Mouse (Mus musculus) CH12.LX (cell line): ENCODE measurements around the gene Katna1. TPM values are rescaled to one million over a fixed set of nuclear protein-coding genes. Genes with fewer than 3 reads are reported as not detected.
A peak's percentile ranks its signal among the peaks of the same experiment; 100 is the strongest.

Experiments
- DNase-seq: peaks from one replicate; pipeline ENCODE4 v3.0.0-alpha.2; 2013; ENCODE audit errors: extremely low read depth
- H3K27ac ChIP-seq: 2 replicates; pipeline ENCODE4 v1.5.1; 2012; ENCODE audit warnings: low read depth, mild to moderate bottlenecking, control low read depth, moderate library complexity; ENCODE audit not compliant: insufficient read depth
- H3K27me3 ChIP-seq: replicated peaks from 2 replicates; pipeline ENCODE3; 2012; ENCODE audit warnings: inconsistent platforms
- H3K36me3 ChIP-seq, 2 experiments: replicated peaks in 1 of 2; 2 replicates each; pipeline versions ENCODE3 to v1.6.1; 2012; ENCODE audit warnings: inconsistent platforms in 1 of 2, low read length in 1 of 2, mild to moderate bottlenecking in 1 of 2, mixed read lengths in 1 of 2, moderate library complexity in 1 of 2; ENCODE audit not compliant: control insufficient read depth in 1 of 2, insufficient read depth in 1 of 2
- H3K4me1 ChIP-seq, 2 experiments: 2 replicates each; pipeline ENCODE4 v1.6.1; 2012; ENCODE audit warnings: inconsistent platforms in 1 of 2, moderate library complexity in 1 of 2; ENCODE audit not compliant: insufficient read depth in 2 of 2, control insufficient read depth in 1 of 2
- H3K4me2 ChIP-seq: 2 replicates; pipeline ENCODE4 v1.6.1; 2012; ENCODE audit warnings: low read depth, mild to moderate bottlenecking, control low read depth; ENCODE audit not compliant: poor library complexity, insufficient read depth, severe bottlenecking
- H3K4me3 ChIP-seq, 3 experiments: fragments of 150-350 bp in 1 of 3; sonication (generic) in 1 of 3; replicated peaks in 1 of 3; 2 replicates each; pipeline versions ENCODE3 to v1.5.1; 2011 to 2012; ENCODE audit warnings: low read depth in 2 of 3, low read length in 2 of 3, mild to moderate bottlenecking in 2 of 3, moderate library complexity in 2 of 3, control low read depth in 1 of 3, improper control_type of control experiment in 1 of 3, inconsistent platforms in 1 of 3, mixed read lengths in 1 of 3; ENCODE audit not compliant: poor library complexity in 1 of 3
- H3K79me2 ChIP-seq: replicated peaks from 2 replicates; pipeline ENCODE4 v1.6.1; 2012; ENCODE audit warnings: mild to moderate bottlenecking, moderate library complexity; ENCODE audit not compliant: control insufficient read depth, poor library complexity, insufficient read depth, severe bottlenecking; ENCODE audit errors: extremely low read depth
- H3K9ac ChIP-seq: 2 replicates; pipeline ENCODE4 v1.6.1; 2012; ENCODE audit warnings: low read depth, mild to moderate bottlenecking, control low read depth, moderate library complexity; ENCODE audit not compliant: insufficient read depth
- H3K9me3 ChIP-seq: replicated peaks from 2 replicates; pipeline ENCODE3; 2012; ENCODE audit warnings: low read length, inconsistent platforms, mixed read lengths
- BHLHE40 ChIP-seq: IDR thresholded peaks from 2 replicates; pipeline ENCODE4 v1.6.1; 2011; ENCODE audit warnings: mild to moderate bottlenecking, low read depth, low read length, improper control_type of control experiment
- CHD1 ChIP-seq: IDR thresholded peaks from 2 replicates; pipeline ENCODE4 v1.6.1; 2012; ENCODE audit warnings: low read depth, low read length, improper control_type of control experiment, inconsistent platforms
- CHD2 ChIP-seq: IDR thresholded peaks from 2 replicates; pipeline ENCODE4 v1.6.1; 2011; ENCODE audit warnings: low read length, improper control_type of control experiment
- CTCF ChIP-seq, 2 experiments: IDR thresholded peaks in 1 of 2; conservative IDR thresholded peaks in 1 of 2; 2 replicates each; pipeline ENCODE4 v1.5.1; 2011 to 2012; ENCODE audit warnings: low read depth in 2 of 2, low read length in 2 of 2, improper control_type of control experiment in 1 of 2, inconsistent platforms in 1 of 2, mild to moderate bottlenecking in 1 of 2, moderate library complexity in 1 of 2
- E2F4 ChIP-seq: IDR thresholded peaks from 2 replicates; pipeline ENCODE4 v1.6.1; 2011; ENCODE audit warnings: low read depth, low read length, improper control_type of control experiment; ENCODE audit not compliant: insufficient replicate concordance
- ELF1 ChIP-seq: IDR thresholded peaks from 2 replicates; pipeline ENCODE4 v1.6.1; 2014; ENCODE audit warnings: low read depth, mild to moderate bottlenecking, inconsistent platforms, low read length, improper control_type of control experiment
- EP300 ChIP-seq: IDR thresholded peaks from 2 replicates; pipeline ENCODE4 v1.6.1; 2011; ENCODE audit warnings: low read length, improper control_type of control experiment
- ETS1 ChIP-seq: conservative IDR thresholded peaks from 2 replicates; pipeline ENCODE4 v1.6.1; 2012; ENCODE audit warnings: low read depth, mild to moderate bottlenecking, inconsistent platforms, low read length, improper control_type of control experiment, moderate library complexity
- GABPA ChIP-seq: IDR thresholded peaks from 2 replicates; pipeline ENCODE4 v1.6.1; 2012; ENCODE audit warnings: low read depth, low read length, improper control_type of control experiment, inconsistent platforms; ENCODE audit not compliant: insufficient replicate concordance
- HCFC1 ChIP-seq: IDR thresholded peaks from 2 replicates; pipeline ENCODE4 v1.6.1; 2012; ENCODE audit warnings: low read depth, mild to moderate bottlenecking, inconsistent platforms, low read length, improper control_type of control experiment
- IRF4 ChIP-seq: IDR thresholded peaks from 2 replicates; pipeline ENCODE4 v1.6.1; 2014; ENCODE audit warnings: low read depth, mild to moderate bottlenecking, inconsistent platforms, low read length, improper control_type of control experiment
- JUN ChIP-seq: IDR thresholded peaks from 2 replicates; pipeline ENCODE4 v1.6.1; 2011; ENCODE audit warnings: low read depth, mild to moderate bottlenecking, low read length, improper control_type of control experiment, moderate library complexity; ENCODE audit not compliant: insufficient read depth
- JUND ChIP-seq: conservative IDR thresholded peaks from 2 replicates; pipeline ENCODE4 v1.6.1; 2011; ENCODE audit warnings: low read depth, low read length, improper control_type of control experiment
- KAT2A ChIP-seq: IDR thresholded peaks from 2 replicates; pipeline ENCODE4 v1.6.1; 2012; ENCODE audit warnings: low read length, improper control_type of control experiment, inconsistent platforms; ENCODE audit not compliant: insufficient replicate concordance
- MAFK ChIP-seq: IDR thresholded peaks from 2 replicates; pipeline ENCODE4 v1.6.1; 2011; ENCODE audit warnings: low read length, improper control_type of control experiment; ENCODE audit not compliant: insufficient replicate concordance
- MAX ChIP-seq: IDR thresholded peaks from 2 replicates; pipeline ENCODE4 v1.6.1; 2011; ENCODE audit warnings: low read length, improper control_type of control experiment
- MAZ ChIP-seq: IDR thresholded peaks from 2 replicates; pipeline ENCODE4 v1.6.1; 2012; ENCODE audit warnings: low read depth, mild to moderate bottlenecking, inconsistent platforms, low read length, improper control_type of control experiment, moderate library complexity
- MEF2A ChIP-seq: IDR thresholded peaks from 2 replicates; pipeline ENCODE4 v1.6.1; 2014; ENCODE audit warnings: low read depth, mild to moderate bottlenecking, inconsistent platforms, low read length, improper control_type of control experiment, borderline replicate concordance
- MXI1 ChIP-seq: IDR thresholded peaks from 2 replicates; pipeline ENCODE4 v1.6.1; 2011; ENCODE audit warnings: mild to moderate bottlenecking, low read depth, low read length, improper control_type of control experiment
- MYC ChIP-seq: IDR thresholded peaks from 2 replicates; pipeline ENCODE4 v1.6.1; 2011; ENCODE audit warnings: low read depth, mild to moderate bottlenecking, improper control_type of control experiment, low read length
- NELFE ChIP-seq: IDR thresholded peaks from 2 replicates; pipeline ENCODE4 v1.6.1; 2011; ENCODE audit warnings: low read depth, low read length, improper control_type of control experiment
- NRF1 ChIP-seq: IDR thresholded peaks from 2 replicates; pipeline ENCODE4 v1.6.1; 2014; ENCODE audit warnings: low read depth, mild to moderate bottlenecking, inconsistent platforms, low read length, improper control_type of control experiment, moderate library complexity
- PAX5 ChIP-seq: IDR thresholded peaks from 2 replicates; pipeline ENCODE4 v1.6.1; 2012; ENCODE audit warnings: low read length, inconsistent platforms, mixed read lengths
- POLR2A ChIP-seq: IDR thresholded peaks from 2 replicates; pipeline ENCODE4 v1.6.1; 2011; ENCODE audit warnings: low read depth, mild to moderate bottlenecking, improper control_type of control experiment, low read length
- POLR2AphosphoS2 ChIP-seq: IDR thresholded peaks from 2 replicates; pipeline ENCODE4 v1.6.1; 2011; ENCODE audit warnings: low read depth, low read length, improper control_type of control experiment
- RAD21 ChIP-seq: IDR thresholded peaks from 2 replicates; pipeline ENCODE4 v1.6.1; 2011; ENCODE audit warnings: low read depth, mild to moderate bottlenecking, low read length, improper control_type of control experiment, moderate library complexity
- RCOR1 ChIP-seq: conservative IDR thresholded peaks from 2 replicates; pipeline ENCODE4 v1.6.1; 2012; ENCODE audit warnings: low read depth, mild to moderate bottlenecking, inconsistent platforms, low read length, improper control_type of control experiment
- SIN3A ChIP-seq: IDR thresholded peaks from 2 replicates; pipeline ENCODE4 v1.6.1; 2012; ENCODE audit warnings: low read length, improper control_type of control experiment, inconsistent platforms
- SMC3 ChIP-seq: IDR thresholded peaks from 2 replicates; pipeline ENCODE4 v1.6.1; 2011; ENCODE audit warnings: low read depth, low read length, improper control_type of control experiment
- TBP ChIP-seq: conservative IDR thresholded peaks from 2 replicates; pipeline ENCODE4 v1.6.1; 2011; ENCODE audit warnings: low read depth, low read length, improper control_type of control experiment
- TCF12 ChIP-seq: IDR thresholded peaks from 2 replicates; pipeline ENCODE4 v1.6.1; 2014; ENCODE audit warnings: low read depth, mild to moderate bottlenecking, inconsistent platforms, low read length, improper control_type of control experiment
- UBTF ChIP-seq: IDR thresholded peaks from 2 replicates; pipeline ENCODE4 v1.6.1; 2012; ENCODE audit warnings: low read depth, mild to moderate bottlenecking, inconsistent platforms, low read length, improper control_type of control experiment, moderate library complexity
- USF1 ChIP-seq: IDR thresholded peaks from 2 replicates; pipeline ENCODE4 v1.6.1; 2014; ENCODE audit warnings: low read depth, mild to moderate bottlenecking, inconsistent platforms, low read length, improper control_type of control experiment
- USF2 ChIP-seq: conservative IDR thresholded peaks from 2 replicates; pipeline ENCODE4 v1.6.1; 2011; ENCODE audit warnings: low read depth, low read length, improper control_type of control experiment
- ZC3H11A ChIP-seq: IDR thresholded peaks from 2 replicates; pipeline ENCODE4 v1.6.1; 2012; ENCODE audit warnings: low read depth, mild to moderate bottlenecking, inconsistent platforms, low read length, improper control_type of control experiment
- ZKSCAN1 ChIP-seq: IDR thresholded peaks from 2 replicates; pipeline ENCODE4 v1.6.1; 2012; ENCODE audit warnings: low read depth, inconsistent platforms, low read length, improper control_type of control experiment, borderline replicate concordance
- ZMIZ1 ChIP-seq: IDR thresholded peaks from 2 replicates; pipeline ENCODE4 v1.6.1; 2012; ENCODE audit warnings: low read depth, mild to moderate bottlenecking, inconsistent platforms, low read length, improper control_type of control experiment
- ZNF384 ChIP-seq: IDR thresholded peaks from 2 replicates; pipeline ENCODE4 v1.6.1; 2012; ENCODE audit warnings: low read depth, low read length, improper control_type of control experiment, inconsistent platforms
- dilution Hi-C: fragments of 300-500 bp; cut with MboI; formaldehyde crosslinking; loops from 2 replicates; pipeline ENCODE4 v1.14.3; 2020; ENCODE audit warnings: low sequenced_read_pairs; ENCODE audit not compliant: extremely low pct_unique_long_range_greater_than_20kb, extremely low pct_ligation_motif_present
- in situ Hi-C: fragments of 300-500 bp; cut with MboI; formaldehyde crosslinking; loops from 3 replicates; pipeline ENCODE4 v1.14.3; 2019; ENCODE audit warnings: low sequenced_read_pairs, low pct_ligation_motif_present, low pct_unique_long_range_greater_than_20kb, mixed read lengths
- polyA plus RNA-seq: library from polyadenylated mRNA; unstranded; fragments of >175 nt; gene quantifications from 2 replicates; pipeline ENCODE4 v1.2.1, GENCODE M21; 2012; ENCODE audit warnings: low read depth; ENCODE audit not compliant: insufficient read length
- total RNA-seq, 2 experiments: library from RNA; depleted of rRNA; stranded (reverse); fragments of 300-350 nt in 1 of 2; fragments of >200 nt in 1 of 2; gene quantifications; 2 replicates each; pipeline ENCODE4 v1.2.3; 2012 to 2014

Katna1 gene
- total and polyA plus RNA-seq, 3 experiments: 37.3 to 58.5 (median 47.4) TPM

- dilution Hi-C loops (no loop called here), in situ Hi-C loops (no loop called here)
- Histone ChIP-seq H3K27ac (peak within 1 kb of the TSS; percentile 74), H3K36me3 (peaks cover 24 to 55% of the 10 kb centered on the region in 2 experiments), H3K4me1 (peaks cover 9 to 43% of the 10 kb centered on the region in 2 experiments), H3K9ac (peak within 1 kb of the TSS; percentile 90), H3K9me3 (peaks cover 3% of the 10 kb centered on the region), H3K79me2 (peaks cover 82% of the 10 kb centered on the region), H3K27me3 (no peaks in the 10 kb centered on the region), H3K4me3 (peak within 1 kb of the TSS; percentile 80 to 99 (median 98)), H3K4me2 (peak within 1 kb of the TSS; percentile 87)
- DNase-seq: peak; percentile 64
- TF ChIP-seq SMC3 (no peak), IRF4 (no peak), HCFC1 (peak; percentile 83), USF1 (no peak), NRF1 (peak; percentile 51; the same call in 1 of the 2 replicates), CTCF (conservative IDR thresholded peaks at IDR 0.05 in 1 of 2, IDR thresholded peaks at IDR 0.05 in 1 of 2; ENCODE audit: low read depth in 2 of 2, low read length in 2 of 2) (no peak), ZNF384 (no peak), TCF12 (peak; percentile 90), E2F4 (no peak), GABPA (no peak; the same call in 1 of the 2 replicates), CHD2 (no peak), ZMIZ1 (peak; percentile 81; the same call in 1 of the 2 replicates), NELFE (peak; percentile 94), ELF1 (peak; percentile 71), JUND (no peak), EP300 (no peak), MYC (0 out of 2 replicates have a peak, but pooled peaks have one; percentile 27), BHLHE40 (no peak), UBTF (no peak; the same call in 1 of the 2 replicates), KAT2A (peak; percentile 54; the same call in 1 of the 2 replicates), MEF2A (no peak; the same call in 1 of the 2 replicates), RCOR1 (no peak), SIN3A (peak; percentile 43; the same call in 1 of the 2 replicates), JUN (no peak), TBP (no peak), CHD1 (no peak), POLR2AphosphoS2 (0 out of 2 replicates have a peak, but pooled peaks have one; percentile 70), POLR2A (peak; percentile 96), PAX5 (no peak), MAX (peak; percentile 49; the same call in 1 of the 2 replicates), MAZ (peak; percentile 57; the same call in 1 of the 2 replicates), MAFK (no peak), MXI1 (peak; percentile 68; the same call in 1 of the 2 replicates), ETS1 (no peak), RAD21 (no peak), ZC3H11A (no peak), ZKSCAN1 (no peak), USF2 (no peak)
Measured at GRCm38 (mm10) chr10:7680731-7681301, 45.0 kb upstream of the Katna1 start, which contains the start of the genes Pcmt1 and Lats1. Gene Pcmt1 (minus strand): TSS chr10:7681136. Gene Lats1 (plus strand): TSS chr10:7681214.
